Mouse (Mus musculus) right cerebral cortex, postnatal 36 days (tissue): Measurements from ENCODE around the gene Tmem274.

Experiments used
- DNase-seq, 2 experiments: peaks; one replicate each; pipeline ENCODE4 v3.0.0; 2022; ENCODE audit warnings: low spot score in 2 of 2, mixed read lengths in 1 of 2

The Tmem274 gene

DNA sequence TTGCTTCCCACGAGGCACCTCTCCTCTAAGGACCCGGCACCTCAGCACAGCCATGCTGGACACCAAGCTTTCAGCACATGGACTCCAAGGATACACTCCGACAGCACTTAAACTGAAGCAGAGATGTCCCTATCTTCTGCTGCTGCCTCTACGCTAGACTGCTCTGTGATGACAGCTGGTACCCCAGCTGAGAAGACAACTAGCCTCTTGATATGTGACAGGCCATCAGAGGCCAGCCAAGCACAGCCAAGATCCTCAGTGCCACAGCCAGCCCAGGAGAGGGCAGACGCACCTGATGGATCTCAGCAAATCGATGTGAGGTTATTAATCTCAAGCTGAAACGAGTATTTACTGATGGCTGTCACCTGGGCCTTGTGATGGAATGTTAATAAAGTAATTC is 2.1 kb upstream of the Tmem274 start:
- no peak for DNase-seq

DNA sequence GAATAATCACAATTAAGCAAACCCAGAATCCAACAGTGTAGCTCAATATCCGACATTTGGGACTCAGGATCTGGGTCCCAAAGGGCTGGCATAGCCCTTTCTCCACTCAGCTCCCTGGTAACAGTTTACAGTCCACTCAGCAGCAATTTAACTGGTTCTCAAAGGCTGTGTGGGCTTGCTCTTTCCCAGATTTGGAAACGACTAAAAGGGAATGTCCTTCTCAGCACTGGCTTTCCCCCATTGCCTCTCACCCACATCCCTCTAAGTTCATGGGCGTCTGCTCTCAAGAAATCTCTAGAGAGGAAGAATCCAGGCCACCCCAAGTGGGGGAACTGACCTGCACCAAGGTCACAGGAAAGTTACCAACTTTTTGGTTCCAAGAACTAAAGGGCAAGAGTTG is 7.4 kb downstream of the Tmem274 start:
- DNase-seq = no peak

DNA sequence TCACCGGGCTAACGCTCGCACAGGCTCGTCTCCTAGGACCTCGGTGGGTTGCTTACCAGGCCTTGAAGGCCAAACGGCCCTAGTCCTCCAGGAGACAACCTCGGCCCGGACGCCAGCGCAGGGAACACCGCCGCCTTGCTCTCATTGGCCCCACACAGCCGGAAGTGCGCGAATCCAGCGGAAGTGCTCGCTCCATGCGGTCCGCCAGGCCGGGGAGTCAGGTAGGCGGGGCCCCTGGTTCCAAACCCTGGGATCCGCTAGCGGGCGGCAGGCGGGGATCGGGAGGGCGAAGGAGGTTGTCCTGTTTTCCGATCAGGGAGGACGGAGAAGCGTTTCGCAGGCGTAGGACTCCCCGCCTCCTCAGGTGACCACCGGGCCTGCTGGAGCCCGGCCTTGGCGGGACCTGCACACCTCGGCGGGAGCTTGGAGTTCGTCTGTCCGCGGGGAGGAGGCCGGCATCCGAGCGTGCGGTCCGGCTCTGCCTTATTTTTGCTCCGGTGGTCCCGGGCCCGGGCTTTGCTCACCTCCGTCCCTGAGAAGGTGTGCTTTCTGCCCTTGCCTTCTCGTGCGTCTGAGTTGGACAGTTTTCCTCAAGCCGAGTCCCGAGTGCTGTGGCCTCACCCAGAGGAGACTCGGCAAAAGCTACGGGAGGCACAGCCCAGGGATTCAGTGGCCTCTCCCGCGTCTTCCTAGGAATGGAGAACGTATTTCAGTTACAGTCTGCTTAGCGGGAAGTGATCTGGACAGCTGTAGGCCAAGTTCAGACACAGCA is 8.1 kb downstream of the Tmem274 start, which contains the start of the genes Nmnat1 and Lzic:
Nmnat1 (minus strand) TSS at position 150 of the 772 bp plus-strand sequence.
Lzic (plus strand) TSS at position 177 of the 772 bp plus-strand sequence.
- DNase-seq = peak; percentile 87

DNA sequence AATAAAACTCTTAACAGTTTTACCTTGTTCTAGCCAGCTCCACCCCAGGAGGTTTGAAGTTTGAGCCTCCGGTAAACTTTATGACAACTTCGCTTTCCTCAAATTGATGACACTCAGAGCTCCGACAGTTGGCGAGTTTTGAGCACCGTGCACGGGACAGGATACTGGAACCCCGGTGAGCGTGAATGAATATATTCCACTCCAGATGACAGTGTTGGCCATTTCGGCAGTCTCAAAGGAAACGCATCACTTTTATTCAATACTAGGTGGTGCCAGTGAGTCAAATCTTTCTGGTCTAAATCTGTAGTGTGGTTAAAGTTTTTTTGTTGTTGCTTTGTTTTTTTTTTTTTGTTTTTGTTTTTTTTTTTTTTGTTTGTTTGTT is 8.6 kb downstream of the Tmem274 start:
- no peak for DNase-seq

DNA sequence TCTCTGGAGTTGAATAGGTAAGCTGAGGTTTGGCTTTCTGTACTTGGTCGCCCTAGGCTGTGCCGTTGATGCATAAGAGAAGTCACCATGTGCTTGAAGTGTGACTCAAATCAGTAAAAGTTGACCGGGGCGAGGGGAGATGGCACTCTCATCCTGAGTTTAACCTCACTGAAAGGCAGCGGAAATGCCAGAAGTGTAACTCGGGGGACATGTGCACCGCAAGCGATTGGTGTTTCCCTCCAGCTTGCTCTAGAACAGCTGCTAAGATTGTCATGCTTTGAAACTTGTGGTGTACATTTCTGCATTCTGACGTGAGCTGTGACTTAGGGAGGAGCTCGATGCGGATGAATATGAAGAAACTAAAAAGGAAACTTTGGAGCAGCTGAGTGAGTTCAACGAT is 10.6 kb downstream of the Tmem274 start:
- DNase-seq = no peak

DNA sequence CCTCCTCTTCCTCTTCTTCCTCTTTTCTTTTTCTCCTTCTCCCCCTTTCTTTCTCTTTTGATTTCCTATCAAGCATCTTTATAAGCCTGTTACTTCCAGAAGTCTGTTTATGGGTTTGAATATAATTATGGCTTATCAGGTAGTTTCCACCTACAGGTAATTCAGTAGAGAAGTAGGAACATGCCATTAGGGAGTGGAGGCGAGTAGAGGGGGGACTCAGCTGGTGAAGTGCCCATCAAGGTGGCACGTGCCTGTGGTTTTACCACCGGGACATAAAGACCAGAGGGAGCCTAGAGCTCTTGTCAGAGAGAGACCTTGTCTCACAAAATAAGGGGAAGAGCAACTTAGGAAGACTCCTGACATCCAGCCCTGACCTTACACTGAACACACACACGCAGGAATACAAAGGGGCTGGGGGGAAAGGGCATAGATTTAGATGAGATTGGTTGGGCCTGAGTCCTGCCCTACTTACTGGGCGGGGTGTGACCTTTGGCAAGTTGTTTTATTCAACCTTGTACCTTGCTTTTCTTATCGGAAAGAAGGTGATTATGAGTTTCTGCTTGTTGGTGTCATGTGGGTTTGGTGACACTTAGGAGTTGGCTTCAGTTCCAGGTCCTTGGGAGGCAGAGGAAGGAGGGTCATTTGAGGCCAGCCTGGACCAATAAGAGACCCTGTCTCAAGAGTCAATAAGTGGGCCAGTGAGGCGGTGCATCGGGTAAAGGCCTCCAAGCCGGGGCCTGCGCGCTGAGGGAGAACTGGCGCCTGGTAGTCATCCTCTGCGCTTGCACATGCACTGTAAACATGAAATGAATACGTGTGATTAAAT is 12.4 kb downstream of the Tmem274 start:
- no peak for DNase-seq

DNA sequence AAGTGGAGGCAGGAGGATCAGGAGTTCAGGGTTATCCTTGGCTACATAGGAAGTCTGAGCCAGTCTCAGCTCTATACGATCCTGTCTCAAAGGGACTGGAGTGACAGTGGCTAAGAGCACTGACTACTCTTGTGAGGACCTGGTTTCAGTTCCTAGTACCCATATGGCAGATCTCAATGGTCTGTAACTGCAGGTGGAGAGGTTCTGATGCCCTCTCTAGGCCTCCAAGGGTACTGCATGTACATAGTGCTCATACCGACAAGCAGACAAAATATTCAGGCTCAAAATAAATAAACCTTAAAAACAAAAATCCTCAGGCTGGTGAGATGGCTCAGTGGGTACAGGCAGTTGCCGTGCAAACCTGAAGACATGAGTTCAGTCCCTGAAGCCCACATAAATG is 14.0 kb downstream of the Tmem274 start:
- DNase-seq = no peak

DNA sequence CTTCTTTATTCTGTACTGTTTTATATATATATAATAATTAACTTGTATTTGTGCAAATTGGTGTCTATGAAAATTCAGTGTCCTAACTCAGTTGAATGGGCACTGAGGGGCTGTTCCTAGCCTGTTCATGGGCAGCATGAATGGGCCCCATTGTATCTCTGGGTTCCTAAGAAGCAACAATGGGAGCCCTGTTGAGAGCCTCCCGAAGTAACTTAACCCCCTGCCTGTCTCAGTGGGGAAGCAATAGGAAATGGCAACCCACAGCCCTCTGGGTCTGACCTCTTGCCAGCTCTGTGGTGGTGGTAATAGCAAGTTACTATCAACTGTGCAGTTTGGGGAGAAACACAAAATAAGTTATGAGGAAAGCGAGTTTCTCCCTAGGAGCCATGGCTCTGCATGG is 19.4 kb downstream of the Tmem274 start:
- DNase-seq = peak in 1 of 2 experiments; percentile 9

DNA sequence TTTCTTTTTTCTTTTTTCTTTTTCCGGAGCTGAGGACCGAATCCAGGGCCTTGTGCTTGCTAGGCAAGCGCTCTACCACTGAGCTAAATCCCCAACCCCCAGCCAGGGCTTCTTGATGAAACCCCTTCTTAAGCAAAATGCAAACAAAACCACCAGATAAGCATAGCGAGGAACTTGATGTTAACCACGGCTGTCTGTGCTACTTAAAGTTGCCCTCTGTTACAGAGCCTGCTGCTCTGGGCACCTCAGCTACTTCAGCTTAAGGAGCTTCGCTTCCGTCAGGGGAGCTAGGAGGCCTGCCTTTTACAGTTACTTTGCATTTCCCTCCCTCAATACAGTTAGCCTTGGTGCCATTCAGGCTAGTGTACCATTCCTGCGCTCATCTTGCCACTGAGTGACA is 21.7 kb downstream of the Tmem274 start:
- DNase-seq = no peak

DNA sequence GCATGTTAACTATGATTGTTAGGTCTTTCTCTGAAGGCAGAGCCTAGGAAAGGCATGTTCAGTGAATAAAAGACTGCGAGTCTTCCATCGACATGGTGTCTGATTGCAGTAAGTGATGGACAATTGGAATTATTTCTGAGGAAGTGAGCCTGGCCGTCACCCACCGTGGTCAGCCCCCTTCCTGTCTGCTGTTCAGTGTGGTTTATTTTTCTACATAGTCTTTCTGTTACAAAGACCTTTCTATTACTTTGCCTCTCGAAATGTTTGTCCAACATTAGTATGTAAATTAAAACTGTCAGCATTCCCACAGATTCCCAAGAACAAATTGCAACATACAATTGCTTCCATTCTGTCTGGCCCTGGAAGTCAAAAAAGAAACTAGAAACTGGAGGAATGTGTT is 22.6 kb downstream of the Tmem274 start:
- no peak for DNase-seq

DNA sequence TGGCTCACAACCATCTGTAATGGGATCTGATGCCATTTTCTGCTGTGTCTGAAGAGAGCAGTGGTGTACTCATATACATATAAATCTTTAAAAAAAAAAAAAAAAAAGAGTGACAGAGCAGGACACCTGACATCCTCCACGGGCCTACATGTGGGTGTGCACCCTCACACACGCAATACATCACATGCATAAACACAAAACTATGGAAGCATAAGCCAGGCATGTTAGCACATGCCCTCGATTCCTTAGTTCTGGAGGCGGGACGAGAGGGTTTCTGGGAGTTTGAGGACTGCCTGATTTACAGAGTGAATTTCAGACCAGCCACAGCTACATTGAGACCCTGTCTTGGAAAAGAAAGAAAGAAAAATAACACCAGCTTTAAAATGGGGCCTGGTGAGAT is 27.2 kb downstream of the Tmem274 start:
- no peak for DNase-seq

DNA sequence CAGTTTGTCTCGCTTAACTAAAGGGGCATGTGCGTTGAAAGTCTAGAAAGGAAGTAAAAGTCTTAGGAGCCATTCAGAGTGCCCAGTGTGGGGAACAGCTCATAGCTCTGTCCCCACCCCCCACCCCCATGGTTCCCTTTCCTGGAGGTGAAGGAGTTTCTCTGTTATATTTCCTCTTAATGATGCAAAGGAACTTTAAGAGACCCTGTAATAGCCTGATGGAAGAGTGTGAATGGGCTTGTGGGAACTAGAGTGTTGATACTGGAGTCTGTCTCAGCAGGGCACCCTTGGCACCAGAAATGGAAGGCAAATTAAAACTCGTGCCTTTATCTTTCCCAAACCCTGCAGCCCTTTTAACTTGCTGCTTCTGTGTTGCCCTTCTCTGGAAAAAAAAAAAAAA is 27.7 kb downstream of the Tmem274 start:
- no peak for DNase-seq

DNA sequence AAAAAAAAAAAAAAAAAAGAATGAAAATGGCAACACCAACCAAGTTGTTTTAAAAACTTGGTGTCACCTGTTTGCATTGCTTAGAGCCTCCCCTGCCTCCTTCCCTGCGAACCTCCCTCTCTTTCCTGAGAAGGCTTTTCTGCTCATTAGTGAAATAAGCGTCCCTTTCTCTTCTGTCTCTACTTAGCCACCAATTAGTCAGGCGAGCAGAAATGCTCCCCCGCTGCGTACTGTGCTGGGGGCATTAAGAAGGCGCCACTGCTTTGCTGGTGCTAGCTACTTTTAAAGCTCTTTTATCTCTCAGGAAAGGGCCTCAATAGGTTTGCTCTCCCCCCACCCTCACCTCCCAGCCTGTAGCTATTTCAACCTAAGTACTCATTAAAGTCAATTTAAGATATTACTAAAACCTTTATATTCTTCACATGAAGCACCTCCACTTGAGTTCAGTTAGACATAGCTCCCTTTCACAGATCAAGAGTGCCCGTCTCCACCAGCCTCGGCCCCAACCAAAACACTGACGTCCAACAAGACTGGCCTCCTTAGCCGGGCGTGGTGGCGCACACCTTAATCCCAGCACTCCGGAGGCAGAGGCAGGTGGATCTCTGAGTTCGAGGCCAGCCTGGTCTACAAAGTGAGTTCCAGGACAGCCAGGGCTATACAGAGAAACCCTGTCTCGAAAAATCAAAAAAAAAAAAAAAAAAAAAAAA is 28.2 kb downstream of the Tmem274 start:
- no peak for DNase-seq

DNA sequence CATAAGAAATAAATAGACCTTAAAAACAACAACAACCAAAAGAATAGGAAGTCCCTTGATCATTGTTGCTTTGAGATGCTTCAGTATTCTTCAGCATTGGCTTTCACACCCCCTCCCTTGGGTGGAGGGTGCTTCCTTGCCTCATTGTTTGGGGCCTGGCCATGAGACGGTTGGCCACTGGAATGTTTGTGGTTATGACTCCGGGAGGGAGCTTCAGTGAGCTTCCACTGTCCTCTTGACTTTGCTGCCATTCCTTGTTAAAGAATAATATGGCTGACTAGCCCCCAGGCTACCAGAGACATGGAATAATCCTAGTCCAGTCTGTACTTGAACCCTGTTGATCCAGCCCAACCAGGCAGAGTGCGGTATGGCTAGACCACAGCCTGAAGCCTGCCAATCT is 29.7 kb downstream of the Tmem274 start:
- DNase-seq = no peak

DNA sequence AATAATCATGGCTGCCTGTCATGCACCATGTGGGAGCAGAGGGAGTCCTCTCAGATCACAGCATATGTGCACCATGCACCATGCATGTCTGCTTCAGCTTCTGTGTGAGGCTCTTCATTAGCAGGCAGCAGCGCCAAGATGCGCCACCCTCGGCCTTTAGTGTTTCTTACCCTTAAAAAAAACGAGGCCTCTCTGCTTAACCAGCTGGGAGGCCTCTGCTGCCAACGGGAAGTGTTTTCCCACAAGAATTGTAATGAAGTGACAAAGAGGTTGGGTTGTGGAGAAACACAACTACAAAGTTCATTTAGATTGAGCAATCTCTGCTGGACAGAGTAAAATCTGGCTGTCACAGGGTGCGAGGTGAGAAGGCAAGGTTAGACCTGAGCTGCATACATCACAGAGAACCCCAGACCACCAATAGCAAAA is 34.1 kb downstream of the Tmem274 start:
- no peak for DNase-seq

DNA sequence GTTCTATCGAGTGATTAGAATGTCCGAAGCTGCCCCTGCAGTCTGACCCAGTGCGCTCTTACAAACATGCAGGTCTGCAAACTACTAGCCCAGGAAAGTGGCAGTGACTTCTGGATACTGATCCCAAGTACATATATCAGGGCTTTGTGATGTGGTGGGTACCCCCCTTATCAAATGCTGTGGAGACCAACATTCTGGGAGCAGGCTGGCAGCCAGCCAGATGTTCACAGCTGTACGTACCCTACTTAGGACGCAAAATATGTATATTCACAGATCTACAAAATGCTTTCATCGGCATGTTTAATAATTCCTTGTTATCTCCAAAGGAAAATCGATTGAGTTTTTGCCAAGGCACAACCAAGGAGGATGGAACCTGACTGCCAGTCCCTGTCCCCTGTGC is 34.9 kb downstream of the Tmem274 start:
- DNase-seq = no peak

DNA sequence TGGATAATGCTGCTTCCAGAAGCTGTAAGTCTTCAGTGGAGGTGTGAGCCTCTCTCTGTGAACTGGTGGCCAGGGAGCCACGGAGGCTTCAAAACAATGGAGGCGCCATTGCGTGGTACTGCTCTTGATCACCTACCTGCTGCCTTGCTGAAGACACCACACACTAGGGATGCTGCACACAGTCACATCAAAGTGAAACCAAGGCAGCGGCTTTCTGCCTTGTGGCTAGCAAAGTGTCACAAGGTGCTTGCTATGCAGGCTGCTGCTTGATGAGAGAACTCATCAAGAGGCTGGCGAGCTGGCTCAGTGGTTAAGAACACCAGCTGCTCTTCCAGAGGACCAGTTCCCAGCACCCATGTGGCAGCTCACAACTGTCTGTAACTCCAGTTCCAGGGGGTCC is 38.5 kb downstream of the Tmem274 start:
- DNase-seq = no peak

DNA sequence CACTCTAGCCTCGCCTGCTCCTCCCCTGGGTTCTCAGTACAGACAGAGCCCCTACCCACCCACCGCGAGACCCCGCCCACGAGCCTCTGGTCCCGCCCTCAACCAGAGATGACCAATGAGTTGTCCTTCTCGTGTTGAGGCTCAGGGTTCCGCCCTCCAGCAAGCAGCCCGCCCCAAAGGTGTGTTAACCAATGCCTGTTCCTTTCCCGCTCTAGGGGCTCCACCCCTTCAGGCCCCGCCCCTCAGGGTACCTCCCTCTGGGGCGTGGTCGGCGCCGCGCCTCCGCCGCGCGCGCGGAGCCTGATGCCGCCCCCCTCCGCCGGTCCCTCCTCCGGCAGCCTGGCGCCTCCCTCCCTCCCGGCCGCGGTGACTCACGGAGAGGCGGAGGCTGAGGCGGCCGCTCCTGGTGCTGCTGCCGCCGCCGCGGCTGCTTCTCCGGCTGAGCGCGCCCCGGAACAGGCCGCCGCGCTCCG is 40.7 kb downstream of the Tmem274 start, which contains the start of gene Ctnnbip1:
Ctnnbip1 (plus strand) TSS at position 369 of the 473 bp plus-strand sequence.
- peak; percentile 93 to 95 for DNase-seq

DNA sequence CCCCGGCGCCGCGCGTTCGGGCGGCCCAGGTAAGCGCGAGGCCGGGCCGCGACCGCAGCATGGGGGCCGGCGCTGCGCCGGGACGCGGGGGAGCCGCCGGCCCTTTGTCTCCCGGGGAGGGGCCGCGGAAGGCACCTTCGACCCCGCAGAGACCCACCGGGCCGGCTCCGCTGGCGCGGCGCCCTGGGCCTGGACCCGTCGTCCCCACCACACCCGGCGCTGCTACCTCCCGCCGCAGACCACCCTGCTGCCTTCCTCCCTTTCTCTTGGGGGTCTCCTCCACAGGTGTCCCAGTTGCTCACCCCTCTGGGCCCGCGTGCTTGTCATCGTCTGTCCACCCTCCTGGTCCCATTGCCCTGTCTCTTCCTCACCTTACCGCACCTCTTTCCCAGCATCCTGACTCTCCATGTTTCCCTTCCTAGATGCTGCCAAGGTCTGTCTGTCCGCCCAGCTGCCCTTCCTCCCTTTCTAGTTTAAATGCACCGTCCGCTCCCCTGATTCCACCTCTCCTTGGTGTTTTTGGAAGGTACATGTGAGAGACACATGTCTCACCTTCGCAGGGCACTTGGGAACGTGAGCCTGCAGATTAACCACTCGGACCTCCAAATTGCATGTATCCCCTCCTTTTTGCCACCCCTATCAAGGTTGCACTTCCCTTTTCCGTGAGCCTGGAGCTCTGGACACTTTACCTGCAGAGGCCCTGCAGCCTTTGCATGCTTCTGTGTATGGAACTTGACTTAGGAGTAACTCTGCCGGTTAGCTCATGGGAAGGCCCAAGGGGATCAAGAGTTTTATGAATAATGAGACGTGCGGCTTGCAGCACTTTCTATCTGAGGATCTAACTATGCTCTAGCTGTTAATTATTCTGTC is 41.4 kb downstream of the Tmem274 start:
- no peak for DNase-seq

DNA sequence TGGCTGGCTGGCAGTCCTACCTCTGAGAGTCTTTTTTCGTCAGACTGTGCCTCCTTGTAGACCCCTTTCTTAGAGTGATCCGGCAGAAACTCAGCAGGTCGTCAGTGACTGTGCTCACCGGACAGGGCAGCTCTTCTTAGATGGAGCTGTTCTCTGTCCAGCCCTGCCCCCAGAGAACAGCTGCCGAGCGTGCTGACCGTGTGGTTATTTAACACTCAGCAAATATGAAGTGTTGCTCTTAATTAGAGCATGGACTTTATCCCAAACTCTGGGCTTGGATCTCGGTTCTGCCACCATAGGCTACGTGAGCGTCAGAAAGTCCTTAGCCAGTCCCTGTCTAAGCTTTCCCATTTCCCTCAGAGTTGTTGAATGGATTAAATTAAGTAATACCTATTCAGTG is 44.1 kb downstream of the Tmem274 start:
- DNase-seq = no peak

DNA sequence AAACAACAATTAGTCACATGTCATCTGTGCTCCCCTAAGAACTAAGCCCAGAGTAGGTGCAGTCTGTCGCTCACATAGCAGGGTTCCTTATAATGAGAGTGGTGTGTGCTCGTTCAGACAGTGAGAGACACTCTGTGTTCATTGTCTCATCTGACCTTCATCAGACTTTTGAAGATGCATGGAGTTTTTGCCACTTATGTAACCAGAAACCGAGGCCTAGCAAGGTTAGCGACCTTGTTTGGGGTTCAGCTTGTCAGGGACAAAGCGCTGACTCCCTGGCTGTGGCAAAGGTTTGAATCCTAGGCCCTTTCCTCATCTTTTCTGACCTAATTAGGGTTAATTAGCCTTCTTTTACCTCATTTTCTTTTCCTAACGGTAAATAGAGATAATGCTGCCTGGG is 46.8 kb downstream of the Tmem274 start:
- DNase-seq = no peak
